In genomic region chr3:118434311-118434710, GRCm38 (mm10) we compare ENCODE assay signal across 9 mouse cellular contexts.
DNase-seq lines count a peak whose midpoint lies in the region; ATAC-seq lines count a peak whose summit lies in the region.
"Had no signal": no experiment of that assay in that cellular context is flagged by ENCODE, and none has a peak within 500 bp of the region (broad histone marks: within the 10 kb centered on the region; RNA-seq: fewer than 3 reads in every experiment).

No protein-coding gene starts in this region.

- H3K4me1 ChIP-seq in heart, embryonic 12.5 days (replicated peaks) = peaks cover 30% of the 10 kb centered on the region
- peaks cover 41% of the 10 kb centered on the region for H3K4me1 ChIP-seq in forebrain, embryonic 10.5 days
- H3K4me1 ChIP-seq in liver, embryonic 13.5 days (replicated peaks) = no peaks in the 10 kb centered on the region
- H3K4me1 ChIP-seq in stomach, embryonic 16.5 days (ENCODE audit: control insufficient read depth, insufficient read depth, low read length) = peaks cover 17% of the 10 kb centered on the region

- H3K27me3 ChIP-seq in heart, embryonic 12.5 days (replicated peaks) = peaks cover 54% of the 10 kb centered on the region
- peaks cover 80% of the 10 kb centered on the region for H3K27me3 ChIP-seq in forebrain, embryonic 10.5 days (ENCODE audit: poor library complexity, severe bottlenecking)
- H3K27me3 ChIP-seq in liver, embryonic 13.5 days = peaks cover 58% of the 10 kb centered on the region
- H3K27me3 ChIP-seq in stomach, embryonic 16.5 days (ENCODE audit: control insufficient read depth, insufficient read depth, low read length) = peaks cover 35% of the 10 kb centered on the region

- no peak for ATAC-seq in heart, embryonic 12.5 days (ENCODE audit: insufficient number of reproducible peaks, low FRiP score)
- ATAC-seq in liver, embryonic 13.5 days (ENCODE audit: low read depth) = no peak
- no peak for ATAC-seq in stomach, embryonic 16.5 days (ENCODE audit: insufficient read depth, low FRiP score)
- ATAC-seq: Patski had no signal

- no peak for DNase-seq in heart, adult 18-20 months
- DNase-seq in Muller cell, postnatal 12 days (ENCODE audit: inconsistent ontology term) = peak; percentile 36
- peak; percentile 20 for DNase-seq in forebrain, embryonic 10.5 days (ENCODE audit: extremely low spot score, low spot score)
- DNase-seq in liver, embryonic 13.5 days = no peak
- DNase-seq in layer of hippocampus, adult 9-10 months (ENCODE audit: low spot score) = no peak
- no peak for DNase-seq in lung, postnatal 10 days

- H3K27ac ChIP-seq in heart, embryonic 12.5 days (ENCODE audit: poor library complexity, severe bottlenecking) = no peak overlapping the region
- H3K27ac ChIP-seq in forebrain, embryonic 10.5 days = peak overlapping the region; percentile 46; the same call in 1 of the 2 replicates
- no peak overlapping the region for H3K27ac ChIP-seq in liver, embryonic 13.5 days
- no peak overlapping the region for H3K27ac ChIP-seq in stomach, embryonic 16.5 days (ENCODE audit: low read length)

- no peaks in the 10 kb centered on the region for H3K36me3 ChIP-seq in heart, embryonic 12.5 days
- H3K36me3 ChIP-seq in forebrain, embryonic 10.5 days (replicated peaks) = no peaks in the 10 kb centered on the region
- no peaks in the 10 kb centered on the region for H3K36me3 ChIP-seq in liver, embryonic 13.5 days
- no peaks in the 10 kb centered on the region for H3K36me3 ChIP-seq in stomach, embryonic 16.5 days (ENCODE audit: control insufficient read depth, insufficient read depth, low read length)

- H3K4me2 ChIP-seq in heart, embryonic 12.5 days = peak overlapping the region; percentile 93
- H3K4me2 ChIP-seq in liver, embryonic 13.5 days = peak overlapping the region; percentile 48
- H3K4me2 ChIP-seq in stomach, embryonic 16.5 days (ENCODE audit: low read depth, low read length) = peak overlapping the region; percentile 77

- H3K9ac ChIP-seq in heart, embryonic 12.5 days = peak overlapping the region; percentile 46; the same call in 1 of the 2 replicates
- no peak overlapping the region for H3K9ac ChIP-seq in liver, embryonic 13.5 days
- no peak overlapping the region for H3K9ac ChIP-seq in stomach, embryonic 16.5 days (ENCODE audit: low read length)

- H3K9me3 ChIP-seq in heart, embryonic 12.5 days (replicated peaks) = no peaks in the 10 kb centered on the region
- no peaks in the 10 kb centered on the region for H3K9me3 ChIP-seq in forebrain, embryonic 10.5 days
- no peaks in the 10 kb centered on the region for H3K9me3 ChIP-seq in liver, embryonic 13.5 days (replicated peaks)
- no peaks in the 10 kb centered on the region for H3K9me3 ChIP-seq in stomach, embryonic 16.5 days (replicated peaks; ENCODE audit: control insufficient read depth, low read length)

- WGBS in heart, embryonic 12.5 days = 2% methylated on average over 17 of the region's 17 CpGs
- under 1% methylated on average over 17 of the region's 17 CpGs for WGBS in forebrain, embryonic 10.5 days
- 2% methylated on average over 17 of the region's 17 CpGs for WGBS in liver, embryonic 13.5 days (ENCODE audit: insufficient replicate concordance)
- WGBS in stomach, embryonic 16.5 days = 1% methylated on average over 17 of the region's 17 CpGs

- peak overlapping the region; percentile 59 for H3K4me3 ChIP-seq in heart, embryonic 12.5 days
- peak overlapping the region; percentile 59 for H3K4me3 ChIP-seq in forebrain, embryonic 10.5 days
- H3K4me3 ChIP-seq in liver, embryonic 13.5 days (replicated peaks) = peak overlapping the region; percentile 14
- peak overlapping the region; percentile 50 for H3K4me3 ChIP-seq in stomach, embryonic 16.5 days (replicated peaks; ENCODE audit: low read length)

Comparison
In these comparisons a context has a peak if more than half of its experiments do, and no peak if none do; other contexts are left out.
1. DNase-seq: peak in Muller cell, postnatal 12 days (single experiment) and forebrain, embryonic 10.5 days (single experiment); none in heart, adult 18-20 months (0 of 2), liver, embryonic 13.5 days (single experiment), layer of hippocampus, adult 9-10 months (single experiment) and lung, postnatal 10 days (single experiment).
2. Peak in every context shown above with its lines, with median percentiles within 50 percentile points of each other: H3K4me2 ChIP-seq and H3K4me3 ChIP-seq.